ENCODE assay signal across 26 mouse cellular contexts in genomic region chr5:28876199-28876598, GRCm38 (mm10).
DNase-seq lines count a peak whose midpoint lies in the region; ATAC-seq lines count a peak whose summit lies in the region.
"Had no signal": no experiment of that assay in that cellular context is flagged by ENCODE, and none has a peak within 500 bp of the region (broad histone marks: within the 10 kb centered on the region; RNA-seq: fewer than 3 reads in every experiment).

No protein-coding gene starts in this region.

- no peak overlapping the region for H3K4me3 ChIP-seq in embryonic facial prominence, embryonic 11.5 days (ENCODE audit: low read depth, low read length)
- no peak overlapping the region for H3K4me3 ChIP-seq in embryonic facial prominence, embryonic 10.5 days
- H3K4me3 ChIP-seq in forebrain, embryonic 11.5 days (ENCODE audit: low read depth, low read length): no peak overlapping the region
- no peak overlapping the region for H3K4me3 ChIP-seq in forebrain, embryonic 15.5 days
- no peak overlapping the region for H3K4me3 ChIP-seq in forebrain, embryonic 13.5 days
- no peak overlapping the region for H3K4me3 ChIP-seq in forebrain, embryonic 14.5 days (ENCODE audit: low read depth, low read length)
- H3K4me3 ChIP-seq in midbrain, embryonic 14.5 days (replicated peaks; ENCODE audit: low read depth, low read length): no peak overlapping the region
- no peak overlapping the region for H3K4me3 ChIP-seq in midbrain, embryonic 13.5 days (replicated peaks)
- H3K4me3 ChIP-seq: embryonic facial prominence, embryonic 13.5 days; embryonic facial prominence, embryonic 15.5 days; erythroblast, embryonic 14.5 days had no signal

- no peak for ATAC-seq in embryonic facial prominence, embryonic 11.5 days (replicated peaks; ENCODE audit: insufficient number of reproducible peaks, low FRiP score, low TSS enrichment, low read depth)
- peak; percentile 18; the same call in 1 of the 2 replicates for ATAC-seq in forebrain, embryonic 11.5 days (replicated peaks; ENCODE audit: low FRiP score)
- ATAC-seq in forebrain, embryonic 15.5 days (replicated peaks): no peak
- ATAC-seq in forebrain, embryonic 13.5 days: no peak
- no peak for ATAC-seq in forebrain, embryonic 14.5 days
- ATAC-seq in midbrain, embryonic 14.5 days (ENCODE audit: low FRiP score, low TSS enrichment): no peak
- ATAC-seq in midbrain, embryonic 13.5 days: no peak
- ATAC-seq: activated CD4-positive, CD25-positive, alpha-beta regulatory T cell, adult 4 months; CD4-positive, CD25-positive, alpha-beta regulatory T cell, adult 4 months; Patski had no signal

- H3K4me2 ChIP-seq in embryonic facial prominence, embryonic 11.5 days (ENCODE audit: low read depth, low read length): no peak overlapping the region
- peak overlapping the region; percentile 15; the same call in 1 of the 2 replicates for H3K4me2 ChIP-seq in forebrain, embryonic 11.5 days (ENCODE audit: low read depth, low read length, severe bottlenecking)
- no peak overlapping the region for H3K4me2 ChIP-seq in forebrain, embryonic 15.5 days (replicated peaks)
- 0 out of 2 replicates have a peak overlapping the region, but pooled peaks have one; percentile 12 for H3K4me2 ChIP-seq in forebrain, embryonic 13.5 days
- H3K4me2 ChIP-seq in forebrain, embryonic 14.5 days (ENCODE audit: low read length): no peak overlapping the region
- no peak overlapping the region for H3K4me2 ChIP-seq in midbrain, embryonic 14.5 days (ENCODE audit: low read length)
- no peak overlapping the region for H3K4me2 ChIP-seq in midbrain, embryonic 13.5 days (replicated peaks)
- H3K4me2 ChIP-seq: embryonic facial prominence, embryonic 13.5 days; embryonic facial prominence, embryonic 15.5 days had no signal

- peak; percentile 3 for DNase-seq in embryonic facial prominence, embryonic 11.5 days (ENCODE audit: low spot score)
- DNase-seq in embryonic facial prominence, embryonic 10.5 days (ENCODE audit: low spot score): no peak
- peak; percentile 57 for DNase-seq in forebrain, embryonic 11.5 days (ENCODE audit: low spot score)
- no peak for DNase-seq in forebrain, embryonic 14.5 days (ENCODE audit: low spot score)
- peak; percentile 11 for DNase-seq in midbrain, embryonic 14.5 days
- DNase-seq: adrenal gland, adult 8-10 months; adrenal gland, postnatal 14 days; adrenal gland, postnatal 36 days; B cell, adult 2 months; cerebellum, adult 11 months; cerebellum, adult 18-20 months; cerebellum, adult 8-10 months; cerebellum, adult 9-11 months; cerebellum, postnatal 14 days; cerebellum, postnatal 36 days; embryo, embryonic 11 days had no signal

- no peaks in the 10 kb centered on the region for H3K36me3 ChIP-seq in embryonic facial prominence, embryonic 11.5 days (replicated peaks; ENCODE audit: control insufficient read depth, insufficient read depth, low read depth, low read length)
- no peaks in the 10 kb centered on the region for H3K36me3 ChIP-seq in embryonic facial prominence, embryonic 10.5 days (replicated peaks)
- no peaks in the 10 kb centered on the region for H3K36me3 ChIP-seq in forebrain, embryonic 11.5 days (ENCODE audit: control insufficient read depth, insufficient read depth, low read length)
- H3K36me3 ChIP-seq in forebrain, embryonic 15.5 days: no peaks in the 10 kb centered on the region
- H3K36me3 ChIP-seq in forebrain, embryonic 13.5 days (ENCODE audit: poor library complexity, severe bottlenecking): no peaks in the 10 kb centered on the region
- no peaks in the 10 kb centered on the region for H3K36me3 ChIP-seq in forebrain, embryonic 14.5 days (ENCODE audit: control insufficient read depth, insufficient read depth, low read length)
- H3K36me3 ChIP-seq in midbrain, embryonic 14.5 days (ENCODE audit: control insufficient read depth, insufficient read depth, low read length): no peaks in the 10 kb centered on the region
- H3K36me3 ChIP-seq in midbrain, embryonic 13.5 days: no peaks in the 10 kb centered on the region
- H3K36me3 ChIP-seq: embryonic facial prominence, embryonic 13.5 days; embryonic facial prominence, embryonic 15.5 days; G1E had no signal

- no peaks in the 10 kb centered on the region for H3K4me1 ChIP-seq in embryonic facial prominence, embryonic 11.5 days (ENCODE audit: control insufficient read depth, insufficient read depth, low read length)
- no peaks in the 10 kb centered on the region for H3K4me1 ChIP-seq in embryonic facial prominence, embryonic 10.5 days
- H3K4me1 ChIP-seq in forebrain, embryonic 11.5 days (replicated peaks; ENCODE audit: control insufficient read depth, insufficient read depth, low read length): peaks cover 2% of the 10 kb centered on the region; the same call in 1 of the 2 replicates
- H3K4me1 ChIP-seq in forebrain, embryonic 15.5 days: peaks cover 2% of the 10 kb centered on the region; the same call in 1 of the 2 replicates
- H3K4me1 ChIP-seq in forebrain, embryonic 13.5 days: peaks cover 7% of the 10 kb centered on the region
- peaks cover 5% of the 10 kb centered on the region; the same call in 1 of the 2 replicates for H3K4me1 ChIP-seq in forebrain, embryonic 14.5 days (ENCODE audit: control insufficient read depth, insufficient read depth, low read length)
- H3K4me1 ChIP-seq in midbrain, embryonic 14.5 days (ENCODE audit: control insufficient read depth, insufficient read depth, low read length): 0 out of 2 replicates have a peak, but pooled peaks cover 4% of the 10 kb centered on the region
- peaks cover 3% of the 10 kb centered on the region; the same call in 1 of the 2 replicates for H3K4me1 ChIP-seq in midbrain, embryonic 13.5 days (replicated peaks)
- H3K4me1 ChIP-seq: embryonic facial prominence, embryonic 13.5 days; embryonic facial prominence, embryonic 15.5 days had no signal

- WGBS in embryonic facial prominence, embryonic 11.5 days: 72% methylated on average over 8 of the region's 8 CpGs
- 70% methylated on average over 8 of the region's 8 CpGs for WGBS in embryonic facial prominence, embryonic 10.5 days
- 12% methylated on average over 8 of the region's 8 CpGs for WGBS in forebrain, embryonic 11.5 days
- WGBS in forebrain, embryonic 15.5 days: 6% methylated on average over 8 of the region's 8 CpGs
- WGBS in forebrain, embryonic 13.5 days: 4% methylated on average over 8 of the region's 8 CpGs
- WGBS in forebrain, embryonic 14.5 days: 2% methylated on average over 8 of the region's 8 CpGs
- 26% methylated on average over 8 of the region's 8 CpGs for WGBS in midbrain, embryonic 14.5 days
- 21% methylated on average over 8 of the region's 8 CpGs for WGBS in midbrain, embryonic 13.5 days

- H3K27me3 ChIP-seq in embryonic facial prominence, embryonic 11.5 days (ENCODE audit: control insufficient read depth, insufficient read depth, low read length): no peaks in the 10 kb centered on the region
- H3K27me3 ChIP-seq in embryonic facial prominence, embryonic 10.5 days (replicated peaks; ENCODE audit: low read depth, poor library complexity, severe bottlenecking): no peaks in the 10 kb centered on the region
- no peaks in the 10 kb centered on the region for H3K27me3 ChIP-seq in forebrain, embryonic 11.5 days (ENCODE audit: control insufficient read depth, insufficient read depth, low read length)
- no peaks in the 10 kb centered on the region for H3K27me3 ChIP-seq in forebrain, embryonic 15.5 days
- H3K27me3 ChIP-seq in forebrain, embryonic 13.5 days: peaks cover 4% of the 10 kb centered on the region; the same call in 1 of the 2 replicates
- no peaks in the 10 kb centered on the region for H3K27me3 ChIP-seq in forebrain, embryonic 14.5 days (replicated peaks; ENCODE audit: control insufficient read depth, insufficient read depth, low read length)
- H3K27me3 ChIP-seq in midbrain, embryonic 14.5 days (ENCODE audit: control insufficient read depth, insufficient read depth, low read length): no peaks in the 10 kb centered on the region
- no peaks in the 10 kb centered on the region for H3K27me3 ChIP-seq in midbrain, embryonic 13.5 days
- H3K27me3 ChIP-seq: embryonic facial prominence, embryonic 13.5 days; embryonic facial prominence, embryonic 15.5 days had no signal

- no peak overlapping the region for H3K9ac ChIP-seq in embryonic facial prominence, embryonic 11.5 days (replicated peaks; ENCODE audit: low read length)
- H3K9ac ChIP-seq in forebrain, embryonic 11.5 days (ENCODE audit: low read length): no peak overlapping the region
- H3K9ac ChIP-seq in forebrain, embryonic 15.5 days (replicated peaks): no peak overlapping the region
- H3K9ac ChIP-seq in forebrain, embryonic 13.5 days: no peak overlapping the region
- no peak overlapping the region for H3K9ac ChIP-seq in forebrain, embryonic 14.5 days (ENCODE audit: low read length)
- H3K9ac ChIP-seq in midbrain, embryonic 14.5 days (replicated peaks; ENCODE audit: low read length): no peak overlapping the region
- no peak overlapping the region for H3K9ac ChIP-seq in midbrain, embryonic 13.5 days (replicated peaks)
- H3K9ac ChIP-seq: embryonic facial prominence, embryonic 13.5 days; embryonic facial prominence, embryonic 15.5 days had no signal

- no peak overlapping the region for H3K27ac ChIP-seq in embryonic facial prominence, embryonic 11.5 days (replicated peaks; ENCODE audit: low read depth, low read length)
- no peak overlapping the region for H3K27ac ChIP-seq in embryonic facial prominence, embryonic 10.5 days (replicated peaks)
- H3K27ac ChIP-seq in forebrain, embryonic 11.5 days (ENCODE audit: low read depth, low read length): no peak overlapping the region
- no peak overlapping the region for H3K27ac ChIP-seq in forebrain, embryonic 15.5 days (replicated peaks)
- no peak overlapping the region for H3K27ac ChIP-seq in forebrain, embryonic 13.5 days
- H3K27ac ChIP-seq in forebrain, embryonic 14.5 days (ENCODE audit: low read depth, low read length): no peak overlapping the region
- H3K27ac ChIP-seq in midbrain, embryonic 14.5 days (replicated peaks; ENCODE audit: low read depth, low read length): no peak overlapping the region
- H3K27ac ChIP-seq in midbrain, embryonic 13.5 days: no peak overlapping the region
- H3K27ac ChIP-seq: embryonic facial prominence, embryonic 13.5 days; embryonic facial prominence, embryonic 15.5 days had no signal

- no peaks in the 10 kb centered on the region for H3K9me3 ChIP-seq in embryonic facial prominence, embryonic 11.5 days (replicated peaks; ENCODE audit: control insufficient read depth, low read length)
- H3K9me3 ChIP-seq in embryonic facial prominence, embryonic 10.5 days: no peaks in the 10 kb centered on the region
- no peaks in the 10 kb centered on the region for H3K9me3 ChIP-seq in forebrain, embryonic 11.5 days (ENCODE audit: control insufficient read depth, low read length)
- no peaks in the 10 kb centered on the region for H3K9me3 ChIP-seq in forebrain, embryonic 15.5 days
- no peaks in the 10 kb centered on the region for H3K9me3 ChIP-seq in forebrain, embryonic 13.5 days (replicated peaks)
- no peaks in the 10 kb centered on the region for H3K9me3 ChIP-seq in forebrain, embryonic 14.5 days (replicated peaks; ENCODE audit: control insufficient read depth, low read length)
- H3K9me3 ChIP-seq in midbrain, embryonic 14.5 days (ENCODE audit: control insufficient read depth, low read length): no peaks in the 10 kb centered on the region
- no peaks in the 10 kb centered on the region for H3K9me3 ChIP-seq in midbrain, embryonic 13.5 days
- H3K9me3 ChIP-seq: embryonic facial prominence, embryonic 13.5 days; embryonic facial prominence, embryonic 15.5 days; G1E had no signal

Comparison
In these comparisons a context has a peak if more than half of its experiments do, and no peak if none do; other contexts are left out.
1. DNase-seq: peak in embryonic facial prominence, embryonic 11.5 days (single experiment), forebrain, embryonic 11.5 days (single experiment) and midbrain, embryonic 14.5 days (single experiment); none in embryonic facial prominence, embryonic 10.5 days (single experiment) and forebrain, embryonic 14.5 days (single experiment).
2. H3K4me2 ChIP-seq: peak in forebrain, embryonic 11.5 days (single experiment) and forebrain, embryonic 13.5 days (single experiment); none in embryonic facial prominence, embryonic 11.5 days (single experiment), forebrain, embryonic 15.5 days (single experiment), forebrain, embryonic 14.5 days (single experiment), midbrain, embryonic 14.5 days (single experiment) and midbrain, embryonic 13.5 days (single experiment).